Mouse (Mus musculus) fat pad, adult 2 months (tissue): ENCODE measurements around the gene Nubp2.

Source experiments
- DNase-seq: peaks from one replicate; pipeline ENCODE4 v3.0.0-alpha.2; 2011; ENCODE audit warnings: low read depth, low spot score; ENCODE audit errors: extremely low read depth

Nubp2 gene

DNA sequence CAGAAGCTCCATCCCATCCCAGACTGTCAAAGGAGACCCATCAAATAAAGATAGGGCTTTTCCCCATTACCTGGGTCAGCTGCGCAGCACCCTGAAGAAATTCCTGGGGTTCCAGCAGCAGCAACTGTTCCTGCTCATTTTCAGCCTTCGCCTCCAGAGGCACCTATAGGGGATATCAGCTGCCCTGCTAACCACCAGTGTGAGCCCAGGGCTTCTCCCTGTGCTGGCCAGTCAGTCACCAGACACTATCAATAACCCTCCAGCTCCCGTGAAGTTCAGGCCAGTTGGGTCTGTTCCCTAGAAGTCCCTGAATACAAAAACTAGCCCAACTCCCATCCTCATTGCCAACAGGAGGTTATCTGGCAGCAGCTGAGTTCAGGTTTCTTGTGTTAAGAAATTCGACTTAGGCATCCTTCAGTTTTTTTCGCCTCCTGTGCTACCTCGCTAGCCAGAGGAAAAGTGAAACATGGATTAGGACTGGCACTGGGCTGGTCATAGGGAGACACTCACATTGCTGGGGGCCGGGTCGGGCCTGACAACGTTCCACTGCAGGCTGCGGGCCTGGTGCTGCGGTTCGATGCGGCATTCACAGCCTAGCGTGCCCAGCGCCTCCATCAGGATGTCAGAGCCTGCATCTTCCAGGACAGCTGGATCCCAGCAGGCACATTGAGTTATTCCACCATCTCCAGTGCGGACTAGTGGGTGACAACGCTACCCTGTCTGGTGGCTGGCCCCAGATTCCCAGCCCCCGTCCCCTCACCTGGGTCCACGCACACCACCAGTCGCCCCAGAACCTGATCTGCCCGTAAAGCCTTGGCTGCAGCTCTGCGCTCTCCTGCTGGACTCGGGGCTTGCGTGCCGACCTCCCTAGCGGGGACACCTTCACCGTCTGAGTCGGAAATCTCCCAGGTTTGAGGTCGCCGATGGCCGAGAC, 8.2 kb upstream of the Nubp2 start:
- no peak for DNase-seq

DNA sequence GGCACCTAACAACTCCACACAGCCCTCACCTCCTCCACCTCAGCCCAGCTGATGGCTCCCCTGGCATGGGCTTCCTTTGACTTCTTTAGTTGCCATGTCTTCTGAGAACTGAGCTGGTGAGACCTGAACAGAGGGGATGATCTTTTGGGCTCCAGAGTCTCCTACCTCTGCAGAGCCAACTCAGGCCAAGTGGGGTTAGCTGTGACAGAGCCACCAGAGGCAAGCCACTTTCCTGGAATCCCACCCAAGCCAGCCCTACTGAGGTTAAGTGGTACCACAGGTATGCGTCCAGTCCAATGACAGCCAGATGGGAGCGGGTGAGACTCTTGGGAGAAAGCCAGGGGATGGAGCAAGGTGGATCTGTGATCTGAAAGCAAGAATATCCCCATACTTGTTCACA, 7.1 kb upstream of the Nubp2 start:
- no peak for DNase-seq

DNA sequence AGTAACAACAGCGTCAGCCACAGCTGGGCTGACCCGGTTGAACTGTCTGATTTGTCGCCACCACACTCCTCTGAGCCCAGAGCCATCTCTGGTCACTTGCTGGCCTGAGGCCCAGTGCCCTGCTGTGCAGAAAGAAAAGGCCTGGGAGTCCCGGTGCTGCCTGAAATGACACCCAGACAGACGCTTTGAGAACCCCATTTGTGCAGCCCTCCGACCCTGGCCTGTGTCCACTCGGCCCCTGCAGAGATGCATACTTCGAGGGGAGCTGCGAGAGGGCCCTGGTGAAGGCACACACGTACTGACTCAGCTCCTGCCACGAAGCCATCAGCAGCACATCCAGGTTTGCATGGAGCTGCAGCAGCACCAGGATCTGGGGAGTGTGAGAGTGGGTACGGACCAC, 6.6 kb upstream of the Nubp2 start:
- no peak for DNase-seq

DNA sequence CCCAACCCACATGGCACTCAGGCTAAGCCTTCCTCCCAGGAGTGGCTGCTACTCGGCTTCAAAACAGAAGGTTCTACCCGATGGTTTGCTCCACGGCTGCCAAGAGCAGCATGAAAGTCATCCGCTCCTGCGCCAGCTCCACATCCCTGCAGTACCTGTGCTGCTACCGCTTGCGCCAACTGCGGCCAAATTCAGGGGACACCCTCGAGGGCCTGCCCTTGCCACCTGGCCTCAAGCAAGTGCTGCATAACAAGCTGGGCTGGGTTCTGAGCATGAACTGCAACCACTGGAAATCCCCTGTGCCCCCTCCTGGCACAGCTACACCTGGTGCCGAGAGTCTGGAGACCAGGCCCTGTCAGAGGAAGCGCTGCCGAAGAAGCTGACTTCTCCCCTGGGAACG, 5.2 kb upstream of the Nubp2 start:
- DNase-seq: no peak

DNA sequence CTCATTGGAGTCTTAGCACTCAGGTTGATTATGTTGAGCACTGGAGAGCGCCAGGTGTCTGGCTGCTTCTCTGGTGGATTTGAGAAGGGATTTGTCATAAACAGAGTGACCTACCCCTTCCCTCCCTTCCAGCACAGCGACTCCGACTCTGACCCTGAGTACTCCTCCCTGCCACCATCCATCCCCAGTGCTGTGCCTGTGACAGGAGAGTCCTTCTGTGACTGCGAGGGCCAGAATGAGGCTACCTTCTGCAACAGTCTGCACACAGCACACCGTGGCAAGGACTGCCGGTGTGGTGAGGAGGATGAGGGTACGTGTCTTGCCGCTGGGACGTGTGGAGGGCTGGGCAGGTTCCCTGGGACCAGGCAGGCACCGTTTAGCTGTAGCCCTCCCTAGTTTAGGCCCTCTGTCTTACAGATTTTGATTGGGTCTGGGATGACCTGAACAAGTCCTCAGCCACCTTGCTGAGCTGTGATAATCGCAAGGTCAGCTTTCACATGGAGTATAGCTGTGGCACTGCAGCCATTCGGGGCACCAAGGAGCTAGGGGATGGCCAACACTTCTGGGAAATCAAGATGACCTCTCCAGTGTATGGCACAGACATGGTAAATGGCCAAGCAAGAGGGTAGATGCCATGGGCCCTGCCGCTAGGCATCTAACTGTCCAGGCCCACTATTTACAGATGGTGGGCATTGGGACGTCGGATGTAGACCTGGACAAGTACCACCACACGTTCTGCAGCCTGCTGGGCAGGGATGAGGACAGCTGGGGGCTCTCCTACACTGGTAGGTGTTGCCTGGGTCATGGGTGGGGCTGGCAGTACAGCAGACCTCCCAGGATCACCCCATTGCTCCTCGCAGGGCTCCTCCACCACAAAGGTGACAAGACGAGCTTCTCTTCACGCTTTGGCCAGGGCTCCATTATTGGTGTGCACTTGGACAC, 4.3 kb upstream of the Nubp2 start:
- no peak for DNase-seq

DNA sequence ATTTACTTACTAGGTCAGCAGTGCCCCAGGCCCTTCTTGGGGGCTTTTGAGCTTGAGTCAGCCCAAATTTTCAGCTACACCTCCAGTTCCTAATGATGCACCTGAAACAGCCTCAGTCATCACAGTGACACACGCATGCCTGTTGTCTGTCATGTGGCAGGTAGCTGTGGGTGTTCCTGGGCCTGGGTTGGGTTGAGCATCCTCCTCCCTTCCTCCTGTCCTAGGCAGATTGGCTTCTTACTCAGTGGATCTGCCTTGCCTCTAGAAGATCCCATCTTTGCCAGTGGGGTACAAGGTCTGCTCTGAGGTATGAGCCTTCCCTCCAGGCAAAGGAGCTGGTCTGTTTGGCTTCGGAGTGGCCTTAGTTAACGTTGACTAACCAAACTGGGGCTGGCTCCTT, 2.7 kb upstream of the Nubp2 start:
- DNase-seq: no peak

DNA sequence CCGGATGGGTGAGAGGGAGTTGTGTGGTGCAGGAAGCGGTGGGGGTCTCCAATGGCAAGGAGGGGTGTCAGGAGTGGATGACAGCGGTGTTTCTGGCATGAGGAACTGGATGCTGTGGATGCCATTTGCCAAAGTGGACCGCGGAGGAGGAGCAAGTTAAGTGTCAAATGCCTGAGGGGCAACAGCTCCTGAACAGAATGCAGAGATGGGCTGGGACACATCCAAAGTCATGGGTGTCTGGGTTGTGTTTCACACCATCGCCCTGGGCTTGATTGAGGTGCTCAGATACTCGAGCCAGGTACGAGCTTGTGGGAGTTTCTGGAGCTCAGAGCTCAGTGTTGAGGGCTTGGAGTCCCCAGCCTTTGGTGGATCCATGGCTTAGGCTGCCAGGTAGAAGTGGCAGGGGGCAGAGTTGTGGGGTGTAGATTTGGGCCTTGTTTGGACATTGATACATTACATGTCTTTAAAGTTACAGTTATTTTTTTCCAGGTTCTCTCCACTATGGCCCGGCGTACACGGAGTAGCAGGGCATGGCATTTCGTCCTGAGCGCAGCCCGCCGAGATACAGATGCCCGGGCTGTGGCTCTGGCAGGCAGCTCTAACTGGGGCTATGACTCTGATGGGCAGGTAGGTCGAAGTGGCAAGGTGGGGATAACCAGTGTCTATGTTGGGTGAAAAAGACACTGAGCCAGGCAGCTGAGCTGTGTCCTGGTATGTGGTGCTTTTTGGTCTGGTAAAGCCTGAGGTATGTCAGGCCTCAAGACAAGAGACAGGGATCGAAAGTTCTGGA, 1.3 kb upstream of the Nubp2 start:
- peak; percentile 78 for DNase-seq

DNA sequence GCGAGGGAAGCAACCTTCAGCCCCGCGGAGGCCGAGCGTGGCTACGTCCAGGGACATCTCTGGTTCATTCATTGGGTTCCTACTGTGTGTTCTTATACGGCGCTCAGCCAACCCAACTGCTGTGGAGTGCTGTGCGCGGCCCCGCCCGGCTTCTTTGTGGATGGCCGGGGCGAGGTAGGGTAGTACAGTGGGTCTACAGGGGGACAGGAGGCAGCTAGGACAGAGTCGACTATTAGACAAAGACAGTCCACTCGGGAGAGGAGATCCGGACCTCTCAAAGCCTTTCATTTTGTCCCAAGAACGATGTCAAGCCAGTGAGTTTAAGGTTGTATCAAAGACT, 753 bp upstream of the Nubp2 start:
- DNase-seq: no peak

DNA sequence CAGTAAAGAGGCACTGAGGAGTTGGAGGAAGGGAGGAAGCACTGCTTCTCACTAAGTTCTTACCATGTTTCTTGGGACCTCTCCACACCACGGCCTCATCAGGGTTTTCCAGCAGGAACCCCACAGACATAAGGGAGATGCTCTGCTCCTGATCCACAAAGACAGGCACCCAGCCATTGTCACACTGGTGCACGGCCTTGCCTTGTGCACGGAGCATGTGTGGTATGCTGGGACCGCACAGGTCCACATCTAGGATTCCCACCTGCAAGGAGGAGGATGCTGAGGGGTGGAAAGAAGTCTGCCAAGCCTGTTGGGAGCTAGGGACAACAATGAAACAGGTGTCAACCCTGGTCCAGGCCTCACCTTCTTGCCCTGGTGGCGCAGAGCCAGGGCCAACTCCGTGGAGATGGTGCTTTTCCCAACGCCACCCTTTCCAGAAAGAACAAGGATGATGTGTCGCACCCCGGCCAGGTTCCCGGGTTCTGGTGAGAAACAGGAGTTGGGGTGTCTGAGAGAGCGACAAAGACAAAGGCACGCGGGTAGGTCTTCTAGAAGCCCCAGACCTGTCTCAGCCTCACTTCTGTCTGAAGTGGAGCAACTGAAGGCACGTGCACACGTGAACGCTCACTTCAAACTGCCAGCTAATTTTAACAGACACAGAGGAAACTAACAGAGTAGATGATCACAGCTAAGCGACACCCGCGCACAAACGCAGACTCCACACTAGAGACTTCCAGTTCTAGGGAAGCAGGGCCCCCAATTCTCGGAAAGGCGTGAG, 604 bp downstream of the Nubp2 start:
- no peak for DNase-seq

DNA sequence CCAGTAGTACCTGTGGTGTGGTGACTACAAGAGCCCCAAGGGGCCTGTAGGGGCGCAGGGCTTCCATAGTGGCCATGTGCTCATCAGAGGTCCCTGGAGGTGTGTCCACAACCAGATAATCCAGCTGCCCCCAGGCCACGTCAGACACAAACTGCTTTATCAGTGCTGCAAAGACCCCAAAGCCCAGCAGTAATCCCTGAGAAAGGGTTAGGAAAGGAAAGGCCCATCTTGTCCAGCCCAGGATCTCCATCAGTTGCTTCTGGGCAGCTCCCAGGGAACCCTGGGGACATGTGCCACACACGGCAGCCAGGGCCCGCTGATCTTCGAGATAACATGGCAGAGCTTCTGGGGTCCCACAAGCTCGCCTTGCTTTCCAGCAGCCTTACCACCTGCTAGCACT, 1.8 kb downstream of the Nubp2 start:
- no peak for DNase-seq

DNA sequence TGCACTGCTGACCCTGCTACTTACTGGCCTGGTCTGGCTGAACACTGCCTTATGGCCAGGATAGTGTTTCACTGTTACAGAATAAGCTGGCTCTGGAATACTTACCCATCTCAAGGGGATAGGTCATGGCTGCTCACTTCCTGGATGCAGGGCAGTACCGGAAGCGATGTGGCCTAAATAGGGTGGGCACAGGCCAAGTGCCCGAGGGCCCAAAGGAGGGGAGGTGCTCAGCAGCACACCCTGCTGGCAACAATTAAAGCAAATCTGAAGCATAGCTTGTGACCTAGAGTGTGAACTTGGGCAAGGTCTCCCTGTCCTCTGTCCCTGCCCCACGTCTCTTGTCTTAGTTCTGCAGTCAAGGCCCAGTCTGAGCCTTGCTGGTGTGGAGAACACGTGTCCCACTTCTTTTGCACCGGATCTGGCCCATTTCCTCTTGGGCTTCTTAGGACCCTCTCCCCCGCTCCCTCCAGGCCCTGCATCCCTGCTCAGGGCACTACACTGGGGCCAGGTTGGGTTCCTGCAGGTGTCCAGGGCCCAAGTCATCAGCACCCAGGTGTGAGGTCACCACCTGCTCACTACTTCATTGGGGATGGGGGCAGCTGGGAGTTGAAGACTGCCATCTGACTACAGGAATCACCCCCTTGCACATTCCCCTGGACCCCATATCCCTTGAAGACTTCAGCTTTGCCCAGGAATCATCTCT, 4.3 kb downstream of the Nubp2 start:
- DNase-seq: no peak

DNA sequence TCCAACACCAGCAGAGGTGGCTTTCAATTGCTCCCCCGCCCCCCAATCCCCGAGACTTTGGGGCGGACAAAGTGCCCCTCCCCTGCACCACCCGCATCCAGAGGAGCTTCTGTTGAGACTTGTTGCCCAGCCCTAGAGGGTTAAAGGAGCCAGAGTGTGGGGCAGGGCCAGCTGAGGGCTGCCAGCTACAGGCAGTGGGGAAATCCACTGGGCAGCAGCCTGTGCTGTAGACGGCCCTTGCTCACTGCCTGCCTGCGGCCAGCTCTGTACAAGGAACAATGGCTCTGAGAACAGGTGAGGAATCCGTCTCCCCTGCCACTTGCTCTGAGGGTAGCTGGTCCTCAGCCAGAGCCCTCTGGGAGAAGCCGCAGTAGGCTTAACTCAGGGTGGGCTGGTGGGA, 7.6 kb downstream of the Nubp2 start:
- peak; percentile 51 for DNase-seq

DNA sequence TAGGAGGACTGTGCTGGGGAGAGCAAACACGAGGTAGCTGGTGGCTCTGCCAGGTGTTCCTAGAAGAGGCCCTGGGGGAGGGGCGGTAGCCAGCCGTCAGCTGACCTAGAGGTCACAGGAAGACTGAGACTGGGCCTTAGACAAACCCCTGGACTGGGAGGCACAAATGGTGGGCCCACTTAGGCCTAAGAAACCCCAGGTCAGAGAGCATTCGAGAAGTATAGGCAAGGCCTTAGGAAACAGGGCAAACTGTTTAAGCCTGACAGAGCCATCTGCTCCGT, 8.1 kb downstream of the Nubp2 start:
- no peak for DNase-seq

DNA sequence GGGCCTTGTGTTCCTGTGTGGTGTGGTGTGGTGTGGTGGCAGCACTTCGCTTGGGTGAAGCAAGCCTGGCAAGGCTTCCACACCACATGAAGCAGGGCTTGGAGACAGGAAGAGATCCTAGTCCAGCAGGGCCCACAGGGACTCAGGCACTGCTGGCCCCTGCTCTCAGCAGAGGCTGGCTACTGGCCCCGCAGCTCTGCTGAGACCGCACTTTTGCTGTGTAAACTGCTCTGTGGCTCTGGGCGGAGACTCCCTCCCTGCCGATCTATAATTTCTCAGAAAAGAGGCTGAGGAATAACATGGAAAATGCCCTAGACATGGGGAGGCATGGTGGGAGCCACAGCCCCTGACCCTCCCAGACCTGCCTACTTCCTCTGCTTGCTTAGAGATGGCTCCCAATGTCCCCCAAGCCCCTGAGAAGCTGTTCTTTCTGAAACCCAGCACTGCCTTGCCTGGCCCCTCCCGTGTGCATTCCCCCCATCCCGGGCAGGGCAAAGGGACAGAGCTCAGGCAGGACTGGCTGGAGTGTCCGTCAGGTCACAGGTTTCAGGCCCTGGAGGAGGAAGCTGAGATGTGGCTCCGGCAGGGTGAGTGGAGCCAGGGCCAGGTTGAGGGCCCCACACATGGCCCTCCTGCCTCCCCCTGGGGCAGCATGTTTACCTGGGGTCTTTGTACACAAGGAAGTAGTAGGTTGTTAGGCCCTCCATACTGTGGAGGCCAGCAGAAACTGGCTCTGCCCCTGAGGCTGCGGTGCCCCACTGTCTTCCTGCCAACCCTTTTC, 8.6 kb downstream of the Nubp2 start:
- no peak for DNase-seq

DNA sequence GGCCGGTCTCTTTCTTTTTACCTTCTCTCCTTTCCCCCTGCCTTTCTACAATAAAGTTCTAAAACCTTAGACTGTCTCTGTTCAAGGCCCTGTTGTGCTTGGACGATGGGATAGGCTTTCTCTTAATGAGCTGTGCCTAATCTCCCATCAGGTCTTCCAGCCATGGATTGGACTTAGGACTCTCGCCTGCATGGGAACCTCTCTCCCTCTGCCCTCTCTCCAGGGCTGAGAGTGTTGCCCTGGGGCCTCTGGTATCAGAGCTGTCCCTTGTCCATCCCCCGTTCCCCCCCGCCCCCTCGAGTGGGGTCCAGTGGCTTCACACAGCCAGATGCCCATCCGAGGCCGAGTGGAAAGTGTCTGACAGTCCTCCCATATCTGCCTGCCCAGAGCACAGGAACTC, 11.2 kb downstream of the Nubp2 start:
- DNase-seq: no peak

DNA sequence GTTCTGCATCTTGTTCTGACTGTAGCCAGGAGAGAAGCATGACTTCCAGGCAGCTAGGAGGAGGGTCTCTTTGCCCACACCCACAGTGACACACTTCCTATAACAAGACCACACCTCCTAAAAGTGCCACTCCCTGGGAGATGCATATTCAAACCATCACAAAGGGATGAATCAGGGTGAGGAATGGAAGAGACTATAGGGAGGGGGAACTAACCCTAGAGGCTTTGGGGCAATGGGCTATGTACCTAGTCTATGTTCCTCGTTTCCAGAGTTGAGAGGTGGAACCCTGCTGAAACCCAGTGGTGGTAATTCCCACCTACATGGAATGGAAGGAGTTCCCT, 11.8 kb downstream of the Nubp2 start:
- no peak for DNase-seq

DNA sequence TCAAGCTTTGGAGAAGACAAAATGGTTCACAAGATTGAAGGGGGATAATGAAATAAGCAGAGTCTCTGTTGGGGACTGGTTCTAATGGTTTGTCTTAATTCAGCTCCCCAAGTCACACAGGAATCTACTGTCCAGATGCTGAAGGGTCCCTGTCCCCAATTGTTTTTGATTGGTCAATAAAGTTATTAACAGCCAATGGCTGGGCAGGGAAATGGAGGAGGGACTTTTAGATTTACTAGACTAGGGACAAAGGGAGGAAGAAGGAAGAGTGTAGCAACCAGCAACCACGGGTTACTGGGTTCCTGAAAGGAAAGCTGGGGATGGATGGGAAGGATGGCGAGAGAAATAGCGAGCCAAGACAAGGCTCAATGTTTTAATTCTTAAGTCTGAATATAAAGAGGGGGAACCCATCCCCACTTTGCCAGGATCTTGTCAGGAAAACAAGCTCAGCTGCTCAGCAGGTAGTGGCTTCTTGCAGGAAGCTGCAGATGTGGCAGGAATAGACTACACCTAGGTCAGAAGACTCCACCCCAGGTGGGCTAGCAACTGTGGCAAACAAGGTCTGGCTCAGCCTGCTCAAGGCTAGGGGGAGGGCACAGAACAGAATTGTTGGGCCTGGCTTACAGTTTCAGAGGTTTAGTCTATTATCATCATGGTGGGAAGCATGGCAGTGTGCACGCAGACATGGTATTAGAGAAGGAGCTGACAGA, 12.3 kb downstream of the Nubp2 start:
- no peak for DNase-seq

DNA sequence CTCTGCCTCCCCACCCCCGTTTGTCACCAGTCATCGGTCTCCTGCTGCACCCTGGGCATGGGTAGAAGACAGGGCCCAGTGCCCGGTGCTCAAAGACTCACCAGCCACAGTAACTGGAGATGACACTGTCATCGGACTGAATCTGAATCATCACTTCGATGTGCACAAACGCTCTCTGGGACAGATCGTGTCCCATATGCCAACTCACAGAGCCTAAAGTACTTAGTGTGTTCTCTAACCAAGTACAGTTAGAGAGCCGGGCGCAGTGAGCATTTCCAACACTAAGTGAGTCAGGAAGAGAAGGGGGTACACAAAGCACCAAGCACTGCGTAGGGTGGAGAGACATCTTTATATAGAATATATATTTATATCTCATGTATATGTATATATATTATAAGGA, 18.2 kb downstream of the Nubp2 start:
- no peak for DNase-seq

DNA sequence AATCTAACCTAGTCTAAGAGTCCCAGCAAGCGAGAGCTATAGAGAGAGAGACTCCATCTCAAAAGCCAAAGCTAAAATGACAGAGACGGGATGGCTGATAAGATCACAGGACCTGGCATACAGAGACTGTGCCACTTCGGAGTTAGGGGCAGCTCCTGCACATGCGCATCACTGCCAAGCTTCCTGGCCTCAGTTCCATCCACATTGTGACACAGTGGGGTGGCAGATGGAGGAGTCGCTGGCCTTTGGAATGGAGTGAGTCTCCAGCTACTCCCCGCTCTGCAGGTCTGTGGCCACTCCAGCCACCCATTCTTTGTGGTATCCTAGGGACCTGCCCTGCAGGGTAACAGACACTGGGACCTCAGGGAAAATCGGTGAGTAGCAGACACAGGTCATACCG, 20.4 kb downstream of the Nubp2 start, which contains the start of gene Igfals:
Gene Igfals, plus strand, starts transcription at position 222 of the 400 bp plus-strand sequence.
- no peak for DNase-seq
